Mouse (Mus musculus): ENCODE results near the gene Wdr49.
"Not testable (repeated sequence)": the region's sequence is repeated elsewhere in the genome, so short reads cannot be mapped to it uniquely, and the experiment has no call there.

Gene Wdr49

DNA sequence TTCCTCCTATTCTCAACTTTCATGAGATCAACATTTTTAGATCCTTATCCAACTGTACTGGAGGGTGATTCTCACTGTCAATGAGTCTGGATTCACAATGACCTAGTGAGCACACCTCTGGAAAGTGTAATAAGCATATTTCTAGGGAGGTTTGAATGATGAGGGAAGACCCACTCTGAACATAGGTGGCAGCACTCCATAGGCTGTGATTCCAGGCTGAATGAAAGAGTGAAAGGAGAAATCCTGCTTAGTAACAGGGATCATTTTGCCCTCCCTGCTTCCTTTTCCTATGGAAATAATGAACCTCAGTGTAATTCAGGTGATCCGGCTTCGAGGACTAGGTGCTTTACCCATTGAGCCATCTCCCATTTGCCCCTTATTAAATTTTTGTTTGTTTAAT, 180.9 kb downstream of the Wdr49 start:
- no peak for DNase-seq (ENCODE audit: low spot score in 2 of 2)

DNA sequence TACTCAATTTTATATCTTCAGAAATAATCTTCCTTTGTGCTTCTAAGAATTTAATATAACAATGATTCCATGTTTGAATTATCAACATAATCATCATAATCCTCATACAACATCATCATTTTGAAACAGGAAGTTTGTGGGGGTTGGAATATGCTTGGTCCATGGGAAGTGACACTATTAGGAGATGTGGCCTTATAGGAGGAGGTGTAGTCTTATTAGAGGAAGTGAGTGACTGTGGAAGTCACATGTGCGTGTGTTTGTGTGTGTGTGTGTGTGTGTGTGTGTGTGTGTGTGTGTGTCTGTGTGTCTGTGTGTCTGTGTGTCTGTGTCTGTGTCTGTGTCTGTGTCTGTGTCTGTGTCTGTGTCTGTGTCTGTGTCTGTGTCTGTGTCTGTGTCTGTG, 182.5 kb downstream of the Wdr49 start:
- DNase-seq (ENCODE audit: low spot score in 2 of 2), result not testable (repeated sequence)

DNA sequence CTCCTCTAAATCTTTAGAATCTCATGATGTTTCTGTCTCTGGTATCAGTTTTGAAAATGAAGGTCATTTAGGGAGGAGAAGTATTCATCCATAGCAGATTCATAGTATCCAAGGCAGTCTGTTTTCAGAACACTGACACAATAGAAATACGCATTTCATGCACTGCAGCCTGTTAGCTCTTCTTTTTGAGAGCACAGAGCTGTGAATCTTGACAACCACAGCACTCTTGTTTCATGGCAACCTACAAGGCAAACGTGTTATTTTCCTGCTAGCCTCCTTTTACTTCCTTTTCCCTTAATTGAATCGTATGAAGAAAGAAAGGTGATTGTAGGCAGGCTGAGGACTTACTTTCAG, 184.2 kb downstream of the Wdr49 start:
- DNase-seq (ENCODE audit: low spot score in 2 of 2), result peak in 1 of 2 experiments; percentile 20

DNA sequence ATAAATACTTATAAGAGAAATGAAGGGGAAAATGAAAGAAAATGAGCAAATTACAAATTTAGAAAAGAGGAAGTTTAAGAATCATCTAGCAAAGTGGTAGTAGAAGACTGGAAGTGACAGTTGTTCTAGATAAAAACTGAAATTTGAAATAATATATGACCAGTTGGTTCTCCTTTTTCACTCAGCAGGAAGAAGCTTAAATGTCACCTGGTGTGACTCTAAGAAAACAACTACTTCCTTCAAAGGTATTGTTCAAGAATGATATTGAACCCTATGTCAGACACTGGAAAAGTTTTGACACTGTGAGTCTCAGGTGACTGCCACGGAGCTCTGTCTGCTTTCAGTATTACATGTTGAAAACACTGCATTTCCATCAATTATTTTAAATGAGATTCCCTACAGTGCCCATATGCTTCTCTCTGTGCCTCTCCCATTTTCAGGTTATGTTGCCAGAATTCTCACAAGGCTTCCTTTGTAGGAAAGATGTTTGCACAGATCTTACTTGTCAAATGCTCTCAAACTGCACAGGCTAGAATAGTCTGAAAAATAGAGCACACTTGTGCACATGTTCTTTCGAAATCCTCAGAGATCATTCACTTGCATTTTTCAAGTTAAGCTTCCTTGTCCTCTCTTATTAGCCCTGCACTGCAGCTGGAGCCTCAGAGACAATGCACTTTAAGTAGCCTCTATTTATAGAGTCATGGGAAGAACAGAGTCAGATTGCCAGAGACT, 184.8 kb downstream of the Wdr49 start:
- DNase-seq (ENCODE audit: low spot score in 2 of 2), result peak in 1 of 2 experiments; percentile 22

DNA sequence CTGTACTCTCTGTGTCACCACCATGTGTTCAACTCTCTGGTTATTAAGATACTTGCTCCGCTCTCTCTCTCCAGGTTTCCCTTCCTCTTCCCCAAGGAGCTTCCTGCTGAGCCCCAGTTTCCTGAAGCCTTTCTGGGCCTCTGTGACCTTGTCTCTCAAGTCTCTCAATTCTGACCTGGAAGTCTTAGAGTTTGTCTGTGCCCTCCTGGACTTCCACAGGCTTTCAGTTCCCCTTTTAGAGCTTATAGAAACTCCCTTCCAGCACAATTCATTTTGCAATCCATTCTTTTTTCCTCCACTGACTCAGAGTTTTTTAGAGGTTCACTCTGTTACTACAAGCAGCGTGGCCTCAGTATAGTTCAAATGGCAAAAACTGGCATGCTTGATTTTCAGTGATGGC, 188.7 kb downstream of the Wdr49 start:
- no peak for DNase-seq (ENCODE audit: low spot score in 2 of 2)

DNA sequence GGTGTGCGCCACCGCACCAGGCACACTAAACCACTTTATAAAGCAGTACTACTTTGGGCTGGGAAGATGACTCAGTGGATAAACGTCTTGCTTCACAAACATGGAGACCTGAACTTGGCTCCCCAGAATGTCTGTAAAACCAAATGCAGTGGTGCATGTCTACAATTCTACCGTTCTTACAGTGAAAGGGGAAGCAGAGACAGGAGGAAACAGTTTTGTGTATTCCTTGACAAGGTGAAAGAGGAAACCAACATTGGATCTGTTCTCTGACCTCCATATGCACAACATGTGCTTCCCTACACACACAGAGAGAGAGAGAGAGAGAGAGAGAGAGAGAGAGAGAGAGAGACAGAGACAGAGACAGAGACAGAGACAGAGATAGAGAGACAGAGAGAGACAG, 204.5 kb downstream of the Wdr49 start:
- DNase-seq (ENCODE audit: low spot score in 2 of 2), result no peak

DNA sequence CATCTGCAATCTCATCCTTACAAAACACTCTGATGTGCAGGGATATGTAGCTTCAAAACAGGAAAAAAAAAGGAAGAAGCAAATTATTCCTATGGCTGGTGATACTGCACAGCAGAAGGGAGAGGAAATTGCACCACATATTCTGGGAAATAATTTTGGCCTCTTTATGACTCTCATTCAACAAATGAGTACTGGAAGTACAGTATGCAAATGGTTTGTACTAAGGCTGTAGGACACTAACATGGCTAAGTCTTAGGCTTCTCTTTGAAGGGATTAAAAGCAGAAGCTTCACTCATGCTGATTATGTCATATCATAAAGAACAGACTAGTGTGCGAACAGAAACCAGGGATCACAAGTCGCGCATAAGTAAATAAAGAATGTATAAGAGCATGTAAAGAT, 205.4 kb downstream of the Wdr49 start:
- no peak for DNase-seq (ENCODE audit: low spot score in 2 of 2)

DNA sequence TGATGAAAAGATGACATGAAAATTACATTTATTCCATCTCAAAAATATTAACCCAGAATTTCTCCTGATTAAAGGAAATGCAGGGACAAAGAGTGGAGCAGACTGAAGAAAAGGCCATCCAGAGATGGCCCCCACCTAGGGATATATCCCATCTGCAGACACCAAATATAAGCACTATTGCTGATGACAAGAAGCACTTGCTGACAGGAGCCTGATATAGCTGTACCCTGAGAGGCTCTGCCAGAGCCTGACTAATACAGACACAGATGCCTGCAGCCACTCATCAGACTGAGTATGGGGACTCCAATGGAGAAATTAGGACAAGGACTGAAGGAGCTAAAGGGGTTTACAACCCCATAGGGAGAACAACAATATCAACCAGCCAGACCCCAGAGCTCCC, 206.8 kb downstream of the Wdr49 start:
- no peak for DNase-seq (ENCODE audit: low spot score in 2 of 2)

DNA sequence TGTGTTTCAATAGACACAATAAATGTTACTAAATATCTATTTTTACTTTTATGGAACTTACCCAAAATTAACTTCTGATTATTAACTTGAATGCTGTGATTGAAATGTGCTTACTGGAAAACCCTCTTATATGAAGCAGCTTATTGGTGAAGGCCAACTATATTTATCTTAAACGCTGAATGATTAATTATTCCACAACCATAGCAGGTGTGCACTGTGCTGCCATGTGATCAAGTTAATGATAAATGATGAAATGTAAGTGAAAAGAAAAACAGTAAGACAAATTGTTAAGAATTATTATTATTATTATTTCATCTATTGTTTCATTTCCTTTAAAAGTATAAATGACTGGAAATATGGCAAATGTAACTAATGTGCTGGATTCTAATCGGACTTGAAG, 212.0 kb downstream of the Wdr49 start, which contains the start of gene Serpini2:
Gene Serpini2 (minus strand): TSS at position 101 of the 400 bp plus-strand sequence.
- DNase-seq (ENCODE audit: low spot score in 2 of 2), result no peak

DNA sequence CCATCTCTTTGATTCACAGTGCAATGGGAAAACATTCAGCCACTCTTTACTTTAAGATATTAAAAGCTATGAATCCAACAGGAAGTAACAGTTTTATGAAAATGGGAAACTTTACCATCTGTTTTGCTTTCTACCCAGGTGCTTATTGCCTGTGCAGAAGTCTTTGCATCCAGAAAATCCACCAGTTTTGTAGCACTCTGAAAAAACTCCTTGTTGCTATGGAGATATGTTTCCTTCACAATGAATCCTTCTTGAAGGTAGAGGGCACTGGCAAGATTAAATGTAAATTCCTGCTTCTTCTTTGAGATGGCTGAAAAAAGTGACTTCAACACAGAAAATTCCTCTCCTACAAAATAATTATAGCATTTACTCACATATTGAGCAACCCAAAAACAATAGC, 222.6 kb downstream of the Wdr49 start:
- DNase-seq (ENCODE audit: low spot score in 2 of 2), result no peak

All from right cerebral cortex, postnatal 10 days (tissue).